Mouse (Mus musculus) left cerebral cortex, postnatal 14 days (tissue): ENCODE data around the gene Mdfi. TPM values are rescaled to one million over a fixed set of nuclear protein-coding genes. Genes with fewer than 3 reads are reported as not detected.

Source experiments
- DNase-seq, 2 experiments: peaks; one replicate each; pipeline ENCODE4 v3.0.0; 2021 to 2022; ENCODE audit warnings: low spot score in 2 of 2, mixed read lengths in 1 of 2
- intact Hi-C: fragments of 180-260 bp; cut with DNase I; formaldehyde crosslinking; loops from one replicate; pipeline ENCODE4 v1.15.1; 2025
- total RNA-seq, 2 experiments: library from RNA; stranded (reverse); gene quantifications; 2 replicates each; pipeline ENCODE4 v1.2.3; 2021

The Mdfi gene
- total RNA-seq, 2 experiments from 2014 or later, result 0.77 to 1.6 TPM

DNA sequence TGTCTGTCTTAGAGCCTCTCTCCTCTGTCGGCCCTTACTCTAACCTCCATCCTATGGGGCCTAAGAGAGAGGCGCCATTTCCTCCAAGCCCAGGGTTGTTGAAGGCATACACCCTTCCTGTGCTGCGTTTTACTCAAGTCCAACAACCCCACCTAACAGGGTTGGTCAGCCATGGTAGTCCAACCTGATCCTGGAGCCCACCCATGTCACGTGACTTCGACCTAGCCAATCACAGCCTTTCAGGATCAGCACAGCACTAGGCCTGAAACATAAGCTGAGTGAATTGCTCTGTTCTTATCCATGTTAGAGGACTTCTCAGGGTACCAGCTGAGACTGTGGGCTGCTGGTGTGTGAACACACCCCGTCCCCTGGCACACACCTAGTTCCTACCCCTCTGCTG lies 22.3 kb downstream of the Mdfi start:
- intact Hi-C loops, result no loop called here
- DNase-seq, result no peak

DNA sequence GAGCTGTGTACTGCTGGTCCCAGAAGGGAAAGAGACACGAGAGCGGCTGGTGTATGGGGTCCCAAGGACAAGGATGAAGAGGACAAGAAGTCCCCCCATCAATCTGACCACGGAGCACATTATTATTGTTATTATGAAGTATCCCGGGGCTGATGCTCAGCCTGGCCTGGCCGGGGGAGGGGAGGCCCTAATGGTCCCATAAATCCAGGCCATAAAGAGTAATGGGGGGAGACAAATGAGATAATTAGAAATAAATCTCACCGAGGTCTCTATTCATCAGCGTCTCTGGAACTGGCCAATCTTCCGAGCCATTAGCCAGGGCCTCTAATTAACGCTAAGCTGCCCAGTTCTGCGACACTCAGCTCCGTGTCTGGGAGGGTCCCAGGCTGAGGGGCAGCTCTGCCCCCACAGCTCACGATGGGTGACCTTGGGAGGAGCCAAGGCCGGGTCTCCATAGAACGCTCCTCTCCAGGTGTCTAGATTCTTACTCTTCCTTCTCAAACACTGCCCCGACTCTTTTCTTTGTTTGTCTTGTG lies 23.2 kb downstream of the Mdfi start:
- no peak for DNase-seq
- intact Hi-C loops, result no loop called here

DNA sequence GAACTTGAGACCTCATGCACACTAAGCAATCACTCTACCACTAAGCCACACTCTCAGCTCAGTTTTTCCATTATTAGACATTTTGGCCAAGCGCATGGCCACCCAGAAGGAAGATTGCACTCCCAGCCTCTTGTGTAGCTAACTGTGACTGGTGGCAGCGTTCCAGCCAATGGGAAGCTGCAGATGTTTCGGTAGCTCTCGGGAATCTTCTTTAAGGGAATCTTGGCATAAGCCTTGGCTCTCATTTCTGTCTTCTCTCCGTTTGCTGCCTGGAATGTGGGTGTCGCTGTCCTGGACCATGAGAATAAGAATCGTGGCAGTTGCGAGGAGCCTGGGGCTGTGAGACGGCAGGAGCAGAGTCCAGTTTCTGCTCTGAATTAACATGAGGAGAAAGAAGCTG lies 28.3 kb downstream of the Mdfi start:
- DNase-seq, result peak; percentile 33 to 46
- intact Hi-C loops, result no loop called here

DNA sequence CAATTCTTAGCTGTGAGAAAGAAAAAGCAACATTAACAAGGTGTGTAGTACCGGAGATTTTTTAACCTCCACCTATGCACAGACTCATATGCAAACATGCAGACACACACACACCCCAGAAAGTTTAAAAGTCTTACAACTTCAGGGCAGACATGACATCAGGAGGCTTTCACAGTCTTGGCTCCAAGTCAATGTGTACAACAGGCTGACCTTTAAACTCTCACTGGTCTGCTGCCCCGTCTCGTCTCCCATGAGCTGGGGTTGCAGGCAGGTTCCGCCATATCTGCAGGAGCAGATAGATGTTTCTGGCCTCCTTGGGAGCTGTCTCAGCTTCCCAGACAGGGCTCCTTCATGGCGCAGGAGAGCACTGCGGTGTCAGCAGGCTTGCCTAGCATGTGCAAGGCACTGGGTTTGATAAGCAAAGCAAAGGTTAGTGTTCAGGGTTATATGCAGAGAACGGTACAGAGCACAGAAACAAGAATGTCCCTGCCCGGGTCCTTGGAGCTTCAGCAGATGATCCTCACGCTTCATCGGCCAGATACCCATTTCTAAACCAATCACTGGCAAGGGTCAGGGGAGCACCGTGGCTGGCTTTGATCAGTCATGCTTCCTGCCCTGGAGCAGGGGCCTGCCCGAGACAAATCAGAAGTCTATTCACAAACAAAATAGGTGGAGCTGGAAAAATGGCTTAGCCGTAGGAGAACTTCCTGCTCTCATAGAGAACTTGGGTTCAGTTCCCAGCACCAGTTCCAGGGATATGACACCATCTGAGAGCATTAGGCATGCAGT lies 29.2 kb downstream of the Mdfi start:
- DNase-seq, result no peak
- intact Hi-C loops, result no loop called here

DNA sequence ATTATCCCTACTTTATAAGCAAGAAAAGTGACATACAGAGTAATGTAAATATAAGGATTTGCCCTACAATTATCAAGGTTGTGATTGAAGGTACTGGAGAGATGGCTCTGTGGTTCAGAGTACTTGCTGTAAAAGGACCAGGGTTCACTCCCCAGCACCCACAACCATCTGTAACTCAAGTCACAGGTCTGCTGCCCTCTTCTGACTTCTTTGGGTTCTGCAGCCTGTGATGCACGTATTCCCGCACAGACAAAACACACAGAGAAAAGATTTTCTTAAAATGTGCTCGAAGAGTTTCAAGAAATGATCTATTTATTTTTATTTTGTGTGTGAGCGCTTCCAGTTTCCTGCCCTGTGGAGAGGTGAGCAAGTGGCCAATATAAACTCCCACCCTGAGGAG lies 30.8 kb downstream of the Mdfi start:
- no peak for DNase-seq
- intact Hi-C loops, result no loop called here

DNA sequence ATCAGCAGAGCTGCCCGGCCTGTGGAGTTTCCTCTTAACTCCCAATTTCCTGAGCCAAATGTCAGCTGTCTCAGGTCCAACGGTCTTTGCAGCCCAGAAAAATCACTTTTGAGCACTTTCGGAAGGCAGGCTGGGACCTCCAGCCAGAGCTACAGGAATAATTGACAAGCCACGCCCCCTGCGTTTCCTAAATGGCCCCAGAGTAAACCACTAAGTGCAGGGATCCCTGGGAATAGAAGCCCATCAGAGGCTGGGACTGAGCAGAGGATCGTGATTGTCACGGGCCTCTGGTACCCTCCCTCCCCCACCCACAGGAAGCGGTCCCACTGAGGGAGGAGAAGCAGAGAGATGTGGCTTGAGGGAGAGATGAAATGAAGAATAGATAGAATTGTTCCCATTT lies 31.7 kb downstream of the Mdfi start:
- intact Hi-C loops, result no loop called here
- no peak for DNase-seq

DNA sequence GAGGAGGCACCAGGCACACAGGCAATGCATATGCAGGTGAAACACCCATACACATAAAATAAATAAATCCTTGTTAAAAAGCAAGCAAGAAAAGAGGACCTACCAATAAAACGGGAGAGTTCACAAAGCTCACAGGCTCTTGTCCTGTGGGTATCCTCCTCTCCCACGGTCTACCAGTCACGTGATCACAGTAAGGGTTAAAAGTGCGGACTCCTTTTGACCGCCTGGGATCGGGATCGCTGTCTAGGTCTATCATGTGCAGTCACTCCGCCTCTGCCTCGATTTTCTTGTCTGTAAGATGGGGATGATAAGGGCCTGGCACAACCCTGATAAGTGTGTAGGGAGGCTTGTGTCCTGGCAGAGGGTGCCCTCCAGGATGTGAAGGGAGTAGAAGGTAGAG lies 37.1 kb downstream of the Mdfi start:
- DNase-seq, result no peak
- intact Hi-C loops, result no loop called here

DNA sequence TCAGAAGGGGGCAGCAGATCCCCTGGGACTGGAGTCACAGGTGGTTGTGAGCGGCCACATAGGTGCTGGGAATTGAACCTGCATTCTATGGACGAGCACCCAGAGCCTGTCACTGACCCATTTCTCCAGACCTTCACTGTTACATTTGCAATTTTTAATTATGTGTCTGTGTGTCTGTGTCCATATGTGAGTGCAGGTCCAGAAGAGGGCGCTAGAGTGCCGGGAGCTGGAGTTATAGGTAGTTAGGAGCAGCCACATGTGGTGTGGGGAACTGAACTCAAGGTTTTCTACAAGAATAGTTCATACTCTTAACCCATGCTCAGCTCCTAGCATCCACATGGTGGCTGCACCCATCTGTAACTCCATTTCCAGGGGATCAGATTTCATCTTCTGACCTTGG lies 37.5 kb downstream of the Mdfi start:
- DNase-seq, result no peak
- intact Hi-C loops, result no loop called here

DNA sequence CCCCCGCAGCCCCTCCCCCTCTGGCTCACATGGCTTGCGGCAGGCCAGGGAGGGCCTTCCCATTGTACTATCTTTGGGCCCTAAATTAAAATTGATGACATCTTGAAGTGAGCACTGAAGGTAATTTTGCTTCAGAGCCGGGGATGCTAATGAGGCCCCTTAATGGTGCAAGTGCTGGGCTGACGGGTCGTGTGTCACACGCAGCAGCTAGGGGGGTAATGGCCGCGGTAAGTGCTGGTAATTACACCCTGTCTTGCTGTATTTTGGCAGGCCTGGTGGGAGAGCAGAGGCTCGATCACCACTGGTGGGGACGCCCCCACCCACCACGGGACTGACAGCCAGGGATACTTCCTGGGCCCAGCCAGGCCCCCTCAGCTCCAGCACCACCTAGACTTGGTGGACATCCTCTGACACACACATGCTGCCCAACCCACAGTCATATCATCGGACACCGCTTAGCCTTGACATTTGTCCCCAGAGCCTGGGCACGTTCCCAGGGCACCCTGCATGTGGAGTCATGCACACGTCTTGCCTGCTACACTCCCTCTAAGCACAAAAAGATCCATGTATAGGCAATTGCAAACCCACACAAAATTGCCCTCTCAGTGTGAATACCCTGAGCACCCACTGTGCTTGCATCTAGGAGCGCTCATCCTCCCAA lies 38.2 kb downstream of the Mdfi start:
- no peak for DNase-seq
- intact Hi-C loops, result no loop called here

DNA sequence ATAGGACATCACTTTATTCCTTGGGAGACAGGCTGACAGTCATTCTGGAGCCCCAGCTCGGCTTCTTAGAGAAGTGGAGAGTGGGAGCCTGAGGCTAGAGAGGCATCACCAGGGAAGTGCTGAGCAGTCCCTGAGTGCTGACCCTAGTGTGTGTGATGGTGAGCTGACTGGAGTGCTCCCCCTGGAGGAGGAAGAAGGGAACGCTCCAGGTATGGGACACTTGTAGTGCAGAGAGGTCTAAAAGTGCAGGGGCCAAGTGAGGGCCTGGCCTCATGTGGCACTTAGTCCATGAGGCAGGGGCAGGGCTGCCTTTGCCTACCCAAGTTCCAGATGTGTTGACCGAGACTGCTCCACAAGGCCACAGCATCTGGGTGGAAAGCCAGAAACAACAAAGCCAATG lies 39.0 kb downstream of the Mdfi start:
- peak; percentile 33 to 46 for DNase-seq
- intact Hi-C loops, result loop anchor here (2.0 kb wide), 1 partner anchor 69 kb away; no protein-coding TSS in a partner anchor

DNA sequence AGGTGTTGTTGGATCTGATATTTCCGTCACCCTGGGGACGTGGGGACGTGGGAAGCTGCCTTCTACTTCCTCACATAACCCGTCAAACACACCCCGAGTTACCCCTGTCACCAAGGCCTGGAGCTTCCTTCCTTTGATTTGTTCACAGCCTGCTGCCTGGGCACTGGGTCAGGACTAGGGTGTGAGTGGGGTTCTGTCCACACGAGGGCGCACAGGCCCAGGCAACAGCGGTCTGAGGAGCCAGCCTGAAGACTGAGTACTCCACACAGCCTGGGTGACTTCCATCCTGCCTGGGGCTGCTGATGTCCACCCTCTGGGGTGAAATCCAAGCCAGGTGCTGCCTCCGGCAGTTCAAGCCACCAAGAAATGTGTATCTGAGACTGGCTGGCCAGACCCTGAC lies 41.1 kb downstream of the Mdfi start:
- peak; percentile 83 to 86 for DNase-seq
- intact Hi-C loops, result no loop called here

DNA sequence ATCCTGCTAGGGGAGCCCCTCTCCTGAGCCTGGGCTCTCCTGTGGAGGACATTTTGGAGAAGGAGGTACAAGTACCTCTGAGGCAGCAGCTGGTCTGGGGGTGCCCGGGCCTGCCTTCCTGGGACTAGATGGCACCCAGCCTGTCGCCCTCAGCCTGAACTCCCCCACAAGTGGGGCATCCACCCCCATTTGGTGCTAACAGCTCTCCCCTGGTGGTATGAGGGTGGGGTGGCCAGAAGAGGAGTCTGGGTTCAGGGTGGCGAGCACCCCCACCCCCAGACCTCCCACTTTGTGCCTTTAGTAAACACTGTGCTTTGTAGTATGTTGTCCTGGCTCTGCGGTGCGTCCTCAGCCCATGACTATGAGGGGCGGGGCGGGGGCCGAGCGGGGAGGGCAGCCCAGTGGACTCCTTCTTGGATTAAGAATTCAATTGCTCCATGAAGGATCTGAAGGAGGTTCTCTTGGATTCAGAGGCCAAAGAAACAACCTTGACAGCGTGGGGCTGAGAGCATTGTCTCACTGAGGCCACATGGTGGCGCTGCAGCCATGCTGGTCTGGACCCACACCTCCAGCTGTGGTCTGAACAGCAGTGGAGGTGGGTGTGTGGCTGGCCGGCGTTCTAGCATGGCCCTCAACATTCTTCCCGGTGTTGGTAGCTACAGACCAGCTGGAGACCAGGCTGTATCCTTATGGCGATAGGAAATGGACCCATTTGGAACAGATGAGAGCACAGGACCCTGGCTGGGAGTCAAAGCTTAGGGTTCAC lies 42.2 kb downstream of the Mdfi start:
- DNase-seq, result peak; percentile 68 to 70
- intact Hi-C loops, result no loop called here

DNA sequence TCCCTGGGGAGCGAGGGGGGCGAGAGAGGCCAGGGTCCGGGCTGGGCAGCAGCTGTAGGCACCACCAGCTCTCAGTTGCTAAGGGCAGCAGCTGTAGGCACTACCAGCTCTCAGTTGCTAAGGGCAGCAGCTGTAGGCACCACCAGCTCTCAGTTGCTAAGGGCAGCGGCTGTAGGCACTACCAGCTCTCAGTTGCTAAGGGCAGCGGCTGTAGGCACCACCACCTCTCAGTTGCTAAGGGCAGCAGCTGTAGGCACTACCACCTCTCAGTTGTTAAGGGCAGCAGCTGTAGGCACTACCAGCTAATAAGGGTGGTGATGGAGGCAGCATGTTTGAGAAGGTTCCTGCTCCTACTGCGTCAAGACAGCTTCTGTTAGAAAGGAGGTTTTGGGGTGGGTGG lies 45.5 kb downstream of the Mdfi start:
- intact Hi-C loops, result no loop called here
- peak in 1 of 2 experiments; percentile 52 for DNase-seq

DNA sequence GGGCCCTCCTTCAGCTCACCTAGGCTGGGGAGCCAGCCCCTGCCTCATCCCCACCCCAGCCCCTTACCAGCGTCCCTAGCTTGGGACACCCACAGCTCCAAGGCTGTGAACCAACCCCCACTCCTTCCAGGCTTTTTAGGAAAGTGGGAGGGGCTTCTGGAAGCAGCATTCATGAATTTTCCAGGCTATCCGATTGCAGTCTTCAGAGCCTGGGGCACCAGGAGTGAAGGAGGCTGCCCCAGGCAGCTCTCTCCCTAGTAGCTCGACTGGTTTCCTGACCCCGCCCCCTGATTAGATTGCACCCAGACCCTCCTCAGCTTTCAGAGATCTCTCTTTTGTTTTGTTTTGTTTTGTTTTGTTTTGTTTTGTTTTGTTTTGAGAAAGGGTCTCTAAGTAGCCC lies 46.2 kb downstream of the Mdfi start:
- no peak for DNase-seq
- intact Hi-C loops, result no loop called here

DNA sequence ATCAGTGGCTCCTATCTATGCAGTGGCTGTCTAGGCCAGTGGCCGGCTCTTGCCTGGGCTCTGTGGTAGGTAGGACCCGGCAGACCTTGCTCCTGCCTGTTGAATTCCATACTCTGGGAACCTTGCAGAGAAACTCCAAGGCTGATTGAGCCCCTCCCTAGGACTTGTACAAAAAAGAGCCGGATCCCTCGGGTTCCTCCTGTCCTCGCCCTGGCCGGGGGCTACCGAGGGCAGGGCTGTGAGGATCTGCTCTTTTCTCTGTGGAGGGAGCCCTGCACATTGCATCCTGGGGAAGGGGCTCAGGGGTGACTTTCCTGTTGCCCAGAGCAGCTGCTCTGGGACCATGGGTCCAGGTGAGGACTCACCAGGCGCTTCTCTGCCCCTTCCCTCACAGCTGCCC lies 46.9 kb downstream of the Mdfi start:
- intact Hi-C loops, result no loop called here
- no peak for DNase-seq

DNA sequence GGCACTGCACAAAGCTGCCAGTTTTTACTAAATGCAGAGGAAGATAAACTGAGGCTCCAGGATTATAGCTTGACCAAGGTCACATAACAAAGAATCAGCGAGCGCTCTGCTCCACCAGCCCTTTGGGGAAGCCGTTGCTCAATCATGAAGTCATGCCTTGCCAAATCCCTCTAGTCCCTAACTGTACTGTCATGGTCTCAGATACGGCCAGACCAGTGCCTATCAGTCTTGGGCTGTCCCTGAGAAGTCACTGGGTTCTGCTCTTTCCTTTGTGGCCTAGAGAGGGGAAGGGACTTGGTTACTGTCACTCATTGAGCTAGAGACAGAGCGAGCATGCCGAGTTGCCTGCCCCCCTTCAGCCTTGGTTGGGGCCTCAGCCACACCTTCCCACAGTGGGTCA lies 50.1 kb downstream of the Mdfi start:
- intact Hi-C loops, result no loop called here

DNA sequence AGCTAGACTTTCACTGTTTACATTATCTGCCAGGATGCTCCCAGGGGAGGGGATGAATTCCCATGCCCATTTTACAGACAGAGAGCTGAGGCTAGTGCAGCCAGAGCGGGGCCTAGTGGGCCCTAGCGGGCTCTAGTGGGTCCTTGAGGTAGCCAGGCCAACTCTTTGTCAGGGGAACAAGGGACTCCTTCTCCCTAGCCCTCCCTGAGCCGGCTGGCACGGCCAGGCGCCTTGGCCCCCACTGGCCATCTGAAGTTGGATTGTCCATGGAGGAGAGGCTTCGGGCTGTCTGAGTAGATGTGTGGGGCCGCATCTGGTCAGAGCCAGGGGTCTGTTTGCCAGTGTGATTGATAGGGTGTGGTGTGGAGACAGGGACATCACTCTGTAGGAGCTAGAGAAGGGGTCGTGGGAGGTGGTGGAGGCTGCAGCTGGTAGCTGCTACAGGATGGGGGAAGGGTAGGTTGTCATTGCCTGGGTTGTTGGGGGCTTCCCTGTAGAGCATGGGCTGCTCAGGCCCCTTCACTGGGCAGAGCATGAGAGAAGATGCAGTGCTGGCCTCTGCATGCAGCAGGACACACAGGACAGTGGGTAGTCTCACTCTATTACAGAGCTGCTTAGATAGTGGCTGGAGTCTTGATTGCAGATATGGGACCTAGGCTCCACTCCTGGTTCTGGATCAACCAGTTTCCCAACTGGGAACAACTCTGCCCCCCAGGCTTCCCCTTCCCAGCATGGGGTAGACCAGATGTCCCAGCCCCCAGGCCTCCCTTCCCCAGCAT lies 50.9 kb downstream of the Mdfi start:
- no peak for DNase-seq
- intact Hi-C loops, result no loop called here

More for the DNA sequence above, 50.1 kb downstream of the Mdfi start:
- no peak for DNase-seq

DNA sequence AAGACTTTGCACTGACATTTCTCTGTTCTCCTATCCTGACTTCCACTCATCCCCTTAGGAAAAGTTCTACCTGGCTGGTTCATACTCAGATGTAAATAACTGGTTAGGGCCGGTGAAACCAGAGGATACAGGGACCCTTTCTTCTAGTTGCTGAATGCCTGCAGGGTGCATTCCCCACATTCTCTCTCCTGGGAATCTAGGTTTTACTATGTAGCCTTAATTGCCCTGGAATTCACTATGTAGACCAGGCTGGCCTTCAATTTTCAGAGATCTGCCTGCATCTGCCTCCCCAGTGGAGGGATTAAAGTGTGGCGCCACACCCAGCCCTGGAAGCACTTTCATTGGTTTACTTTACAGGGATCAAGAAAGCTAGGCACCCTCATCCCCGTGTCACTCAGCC lies 52.0 kb downstream of the Mdfi start:
- intact Hi-C loops, result no loop called here
- no peak for DNase-seq

DNA sequence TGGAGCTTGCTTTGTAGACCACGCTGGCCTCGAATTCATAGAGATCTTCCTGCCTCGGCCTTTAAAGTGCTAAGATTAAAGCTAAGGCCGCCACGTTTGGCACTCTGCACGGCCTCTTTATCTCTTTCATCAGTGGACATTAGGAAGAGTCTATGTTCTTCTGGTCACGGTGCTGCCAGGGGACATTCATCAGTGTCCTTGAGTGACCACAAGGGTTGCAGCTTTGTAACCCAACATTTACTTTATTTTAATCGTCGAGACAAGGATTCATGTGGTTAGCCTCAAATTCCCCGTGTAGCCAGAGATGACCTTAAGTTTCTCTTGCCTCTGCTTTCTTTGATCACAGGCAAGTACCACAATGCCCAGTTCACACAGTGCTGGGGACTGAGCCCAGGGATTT lies 54.0 kb downstream of the Mdfi start:
- intact Hi-C loops, result no loop called here
- DNase-seq, result no peak

DNA sequence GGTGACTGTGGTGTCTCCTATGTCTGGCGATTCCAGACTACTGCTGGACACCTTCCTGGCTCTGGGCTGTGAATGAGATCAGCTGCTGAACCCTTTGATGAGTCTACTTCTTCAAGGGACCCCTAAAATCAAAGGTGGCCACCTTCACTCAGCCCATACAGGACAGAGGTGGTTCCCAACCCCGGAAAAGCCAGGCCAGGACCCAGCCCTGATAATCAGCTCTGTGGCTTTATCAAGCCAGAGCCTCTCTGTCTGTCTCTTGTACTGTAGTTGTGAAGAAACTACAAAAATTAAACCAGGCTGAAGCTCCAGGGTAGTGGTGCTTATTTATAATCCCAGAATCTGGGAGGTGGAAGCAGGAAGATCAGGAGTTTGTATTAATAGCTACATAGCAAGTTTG lies 57.4 kb downstream of the Mdfi start:
- intact Hi-C loops, result no loop called here
- DNase-seq, result no peak
